Mouse (Mus musculus) forebrain, embryonic 11.5 days (tissue): ENCODE results near the gene Arhgap23. TPM values are rescaled to one million over a fixed set of nuclear protein-coding genes. Genes with fewer than 3 reads are reported as not detected.

ENCODE experiments used
- ATAC-seq: fragments of 200-750 bp; cut with Nextera tagmentation; replicated peaks from 2 replicates; pipeline ENCODE4 v1.8.0; 2017; ENCODE audit warnings: moderate TSS enrichment; ENCODE audit not compliant: low FRiP score
- DNase-seq: peaks from one replicate; pipeline ENCODE4 v3.0.0-alpha.2; 2017; ENCODE audit warnings: low spot score
- H3K27ac ChIP-seq: fragments of 300-500 bp; sonication (generic); 2 replicates; pipeline ENCODE4 v1.5.1; 2014; ENCODE audit warnings: low read depth, low read length
- H3K27me3 ChIP-seq: fragments of 300-500 bp; sonication (generic); 2 replicates; pipeline ENCODE4 v1.6.1; 2014; ENCODE audit warnings: mild to moderate bottlenecking, low read length, mixed read lengths; ENCODE audit not compliant: control insufficient read depth, insufficient read depth
- H3K36me3 ChIP-seq: fragments of 300-500 bp; sonication (generic); 2 replicates; pipeline ENCODE4 v1.6.1; 2014; ENCODE audit warnings: mild to moderate bottlenecking, low read length, moderate library complexity, mixed read lengths; ENCODE audit not compliant: control insufficient read depth, insufficient read depth
- H3K4me1 ChIP-seq: fragments of 300-500 bp; sonication (generic); replicated peaks from 2 replicates; pipeline ENCODE4 v1.6.1; 2014; ENCODE audit warnings: low read length, mixed read lengths; ENCODE audit not compliant: control insufficient read depth, insufficient read depth
- H3K4me2 ChIP-seq: fragments of 300-500 bp; sonication (generic); 2 replicates; pipeline ENCODE4 v1.6.1; 2014; ENCODE audit warnings: low read depth, mild to moderate bottlenecking, low read length, moderate library complexity, mixed read lengths; ENCODE audit not compliant: severe bottlenecking
- H3K4me3 ChIP-seq: fragments of 300-500 bp; sonication (generic); 2 replicates; pipeline ENCODE4 v1.5.1; 2014; ENCODE audit warnings: low read depth, low read length
- H3K9ac ChIP-seq: fragments of 300-500 bp; sonication (generic); 2 replicates; pipeline ENCODE4 v1.6.1; 2014; ENCODE audit warnings: low read length
- H3K9me3 ChIP-seq: fragments of 300-500 bp; sonication (generic); 2 replicates; pipeline ENCODE4 v1.6.1; 2016; ENCODE audit warnings: low read length, mixed read lengths; ENCODE audit not compliant: control insufficient read depth
- whole genome bisulfite sequencing: fragments of 180-500 bp; shearing (Covaris S2); extraction: QIAGEN DNeasy Blood & Tissue Kit; methylation state at CpG from one replicate; pipeline ENCODE4 v1.1.7; 2014; 5-methylcytosine and 5-hydroxymethylcytosine counted together
- polyA plus RNA-seq: library from polyadenylated mRNA; unstranded; fragments of >200 nt; fragmentation: Nextera tagmentation; extraction: Ambion mirVana; gene quantifications from 2 replicates; pipeline ENCODE4 v1.2.1, GENCODE M21; 2014

Arhgap23 gene
- polyA plus RNA-seq, 1 experiment from 2014 or later = 3.2 TPM

- Histone ChIP-seq H3K27me3 (peaks cover 31% of the 10 kb centered on the region), H3K36me3 (no peaks in the 10 kb centered on the region), H3K27ac (no peak overlapping the region), H3K4me3 (no peak overlapping the region), H3K4me1 (peaks cover 11% of the 10 kb centered on the region), H3K4me2 (no peak overlapping the region), H3K9me3 (no peaks in the 10 kb centered on the region), H3K9ac (no peak overlapping the region)
- no peak for DNase-seq
- 90% methylated on average over 6 of the region's 6 CpGs for WGBS
- no peak for ATAC-seq
These were observed 114.7 kb downstream of the Arhgap23 start for GRCm38 (mm10) chr11:97530069-97530468.

- H3K9ac ChIP-seq = no peak overlapping the region; the same call in 1 of the 2 replicates
- H3K4me3 ChIP-seq = no peak overlapping the region
- no peak overlapping the region for H3K27ac ChIP-seq
- no peak overlapping the region for H3K4me2 ChIP-seq
- 73% methylated on average over 5 of the region's 5 CpGs for WGBS
- no peaks in the 10 kb centered on the region for H3K36me3 ChIP-seq
- H3K9me3 ChIP-seq = no peaks in the 10 kb centered on the region
- ATAC-seq = no peak
- peaks cover 11% of the 10 kb centered on the region for H3K4me1 ChIP-seq
- no peak for DNase-seq
- peaks cover 40% of the 10 kb centered on the region for H3K27me3 ChIP-seq
These were observed 115.6 kb downstream of the Arhgap23 start for GRCm38 (mm10) chr11:97530961-97531360.

DNA sequence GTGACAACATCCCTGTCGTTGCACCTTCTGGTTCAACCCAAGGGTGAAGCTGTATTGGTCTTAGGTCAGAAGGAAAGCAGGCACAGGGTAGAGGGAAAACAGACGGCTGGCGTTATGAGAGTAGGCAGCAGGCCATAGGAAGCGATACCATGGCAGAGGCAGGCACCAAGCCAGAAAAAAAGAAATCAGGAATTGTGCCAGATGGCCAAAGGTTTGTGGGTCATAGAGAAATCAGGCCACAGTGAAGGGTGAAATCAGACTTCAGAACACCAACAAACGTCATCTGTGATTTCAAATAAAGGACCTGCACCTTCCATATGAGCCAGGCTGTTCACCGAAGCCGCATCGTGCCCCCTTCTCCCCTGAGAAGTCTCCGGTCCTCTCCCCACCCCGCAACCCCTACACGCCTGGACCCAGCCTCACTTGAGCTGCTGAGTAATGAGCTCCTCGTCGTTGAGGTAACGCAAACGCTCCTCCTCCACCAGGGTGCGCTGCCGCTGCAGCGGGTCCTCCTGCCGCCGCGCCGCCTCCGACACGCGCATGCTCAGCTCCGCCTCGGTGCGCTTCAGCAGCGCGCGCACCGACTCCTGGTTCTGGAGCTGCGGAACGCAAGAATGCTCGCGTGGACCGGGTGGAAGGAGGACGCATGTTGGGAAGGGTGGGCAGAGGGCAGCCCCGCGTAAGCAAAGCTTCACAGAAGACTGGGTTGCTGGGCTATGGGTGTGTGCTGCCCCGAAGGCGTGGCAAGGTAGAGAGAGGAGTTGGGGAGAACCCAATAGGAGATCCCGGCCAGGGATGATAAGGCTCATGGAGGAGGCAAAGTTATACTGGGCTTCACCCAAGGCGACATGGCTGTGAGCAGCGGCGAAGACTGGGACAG lies 116.3 kb downstream of the Arhgap23 start:
- peak overlapping the region; percentile 81 for H3K4me2 ChIP-seq
- H3K27me3 ChIP-seq = peaks cover 47% of the 10 kb centered on the region
- 8% methylated on average over 46 of the region's 46 CpGs for WGBS
- peaks cover 15% of the 10 kb centered on the region for H3K4me1 ChIP-seq
- H3K9ac ChIP-seq = peak overlapping the region; percentile 47; the same call in 1 of the 2 replicates
- no peaks in the 10 kb centered on the region for H3K9me3 ChIP-seq
- DNase-seq = peak; percentile 95
- peak overlapping the region; percentile 31; the same call in 1 of the 2 replicates for H3K4me3 ChIP-seq
- H3K27ac ChIP-seq = no peak overlapping the region
- H3K36me3 ChIP-seq = no peaks in the 10 kb centered on the region
- peak; percentile 66 for ATAC-seq

DNA sequence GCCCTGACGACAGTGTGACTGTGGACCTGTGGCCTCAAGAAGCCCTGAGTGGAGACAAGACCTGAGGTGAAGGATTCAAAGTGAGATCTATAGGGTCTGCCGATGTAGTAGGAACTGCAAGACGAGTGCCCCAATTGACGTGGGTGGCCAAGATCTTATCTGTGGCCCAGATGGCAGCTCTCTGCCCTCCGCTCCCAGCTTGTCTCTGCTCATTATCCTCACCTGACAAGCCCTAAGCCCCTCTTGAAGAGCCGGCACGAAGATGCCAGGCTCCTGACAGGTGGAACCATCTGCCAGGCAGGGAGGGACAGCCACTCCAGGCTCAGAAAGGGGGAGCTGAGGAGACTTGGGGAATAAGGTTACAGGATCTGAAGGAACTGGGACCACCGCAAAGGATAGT lies 117.0 kb downstream of the Arhgap23 start:
- Histone ChIP-seq H3K4me2 (peak overlapping the region; percentile 81), H3K27me3 (peaks cover 54% of the 10 kb centered on the region), H3K27ac (no peak overlapping the region), H3K9me3 (no peaks in the 10 kb centered on the region), H3K4me3 (peak overlapping the region; percentile 31; the same call in 1 of the 2 replicates), H3K36me3 (no peaks in the 10 kb centered on the region), H3K4me1 (peaks cover 23% of the 10 kb centered on the region), H3K9ac (no peak overlapping the region; the same call in 1 of the 2 replicates)
- WGBS = 33% methylated on average over 8 of the region's 8 CpGs
- DNase-seq (no peak), ATAC-seq (no peak)

- H3K27me3 ChIP-seq = peaks cover 60% of the 10 kb centered on the region
- DNase-seq (peak; percentile 70), ATAC-seq (peak; percentile 59; the same call in 1 of the 2 replicates)
- no peaks in the 10 kb centered on the region for H3K36me3 ChIP-seq
- WGBS = 5% methylated on average over 20 of the region's 20 CpGs
- no peak overlapping the region for H3K27ac ChIP-seq
- H3K4me3 ChIP-seq = no peak overlapping the region
- H3K9me3 ChIP-seq = no peaks in the 10 kb centered on the region
- H3K9ac ChIP-seq = no peak overlapping the region
- H3K4me1 ChIP-seq = peaks cover 24% of the 10 kb centered on the region
- peak overlapping the region; percentile 37; the same call in 1 of the 2 replicates for H3K4me2 ChIP-seq
These were observed 117.7 kb downstream of the Arhgap23 start for GRCm38 (mm10) chr11:97532950-97533582.

GRCm38 (mm10) chr11:97533653-97534052 lies 118.3 kb downstream of the Arhgap23 start:
- no peak overlapping the region for H3K9ac ChIP-seq
- no peak overlapping the region for H3K27ac ChIP-seq
- DNase-seq (no peak), ATAC-seq (no peak)
- H3K9me3 ChIP-seq = no peaks in the 10 kb centered on the region
- H3K4me3 ChIP-seq = no peak overlapping the region
- 33% methylated on average over 7 of the region's 7 CpGs for WGBS
- no peak overlapping the region for H3K4me2 ChIP-seq
- H3K27me3 ChIP-seq = peaks cover 61% of the 10 kb centered on the region
- no peaks in the 10 kb centered on the region for H3K36me3 ChIP-seq
- peaks cover 24% of the 10 kb centered on the region for H3K4me1 ChIP-seq

DNA sequence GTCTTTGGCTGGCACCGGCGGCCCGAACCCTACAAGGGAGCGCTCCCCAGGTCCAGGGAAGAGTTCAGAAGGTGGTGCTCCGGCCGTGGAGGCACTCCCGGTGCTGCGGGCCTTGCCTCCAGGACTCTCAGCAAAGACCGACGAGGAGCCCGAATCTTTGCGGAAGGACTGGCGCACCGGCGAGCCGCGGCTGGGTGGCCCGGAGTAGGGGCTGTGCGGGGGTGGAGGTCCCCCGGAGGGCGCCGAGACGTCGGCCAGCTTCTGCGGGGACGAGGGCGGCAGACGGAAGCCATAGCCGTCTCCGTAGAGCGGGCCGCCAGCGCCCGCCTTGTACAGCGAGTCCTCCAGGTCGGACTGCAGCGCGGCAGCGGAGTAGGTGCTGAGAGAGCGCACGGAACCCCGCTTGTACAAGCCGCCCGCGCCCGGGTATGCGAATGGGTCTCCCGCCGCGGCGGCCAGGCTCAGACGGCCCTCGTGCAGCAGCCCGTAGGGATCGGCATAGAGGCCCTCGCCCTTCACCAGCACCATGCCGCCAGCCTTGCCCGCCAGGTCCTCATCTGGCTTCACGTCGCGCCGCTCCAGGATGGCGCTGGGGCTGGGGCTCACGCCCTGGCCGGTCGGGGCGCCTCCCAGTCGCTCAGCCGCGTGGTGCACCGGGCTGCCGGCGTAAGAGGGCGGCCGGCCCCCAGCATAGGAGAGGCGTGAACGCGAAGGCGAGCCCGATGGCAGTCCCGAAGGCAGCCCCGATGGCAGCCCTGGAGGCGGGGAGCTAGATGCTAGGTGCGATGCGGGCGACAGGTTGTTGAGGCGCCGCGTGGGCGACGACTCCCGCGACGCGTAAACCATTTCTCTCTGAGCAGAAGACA lies 119.3 kb downstream of the Arhgap23 start:
- Histone ChIP-seq H3K27ac (no peak overlapping the region), H3K4me3 (peak overlapping the region; percentile 14), H3K9me3 (no peaks in the 10 kb centered on the region), H3K4me2 (peak overlapping the region; percentile 33; the same call in 1 of the 2 replicates), H3K36me3 (no peaks in the 10 kb centered on the region), H3K9ac (0 out of 2 replicates have a peak overlapping the region, but pooled peaks have one; percentile 23), H3K27me3 (peaks cover 61% of the 10 kb centered on the region), H3K4me1 (peaks cover 24% of the 10 kb centered on the region)
- DNase-seq (peak; percentile 69), ATAC-seq (no peak)
- WGBS = 6% methylated on average over 95 of the region's 95 CpGs

GRCm38 (mm10) chr11:97535308-97535630 lies 119.9 kb downstream of the Arhgap23 start:
- no peaks in the 10 kb centered on the region for H3K9me3 ChIP-seq
- 24% methylated on average over 5 of the region's 5 CpGs for WGBS
- H3K4me2 ChIP-seq = no peak overlapping the region
- no peak overlapping the region for H3K9ac ChIP-seq
- peaks cover 24% of the 10 kb centered on the region for H3K4me1 ChIP-seq
- DNase-seq (no peak), ATAC-seq (no peak)
- H3K27me3 ChIP-seq = peaks cover 61% of the 10 kb centered on the region
- no peak overlapping the region for H3K4me3 ChIP-seq
- no peaks in the 10 kb centered on the region for H3K36me3 ChIP-seq
- H3K27ac ChIP-seq = no peak overlapping the region
